Mouse (Mus musculus): ENCODE measurements around the gene Them5. TPM values are rescaled to one million over a fixed set of nuclear protein-coding genes. Genes with fewer than 3 reads are reported as not detected.

The Them5 gene
- total and polyA plus RNA-seq, 3 experiments: 0.11 TPM; not detected in 2

DNA sequence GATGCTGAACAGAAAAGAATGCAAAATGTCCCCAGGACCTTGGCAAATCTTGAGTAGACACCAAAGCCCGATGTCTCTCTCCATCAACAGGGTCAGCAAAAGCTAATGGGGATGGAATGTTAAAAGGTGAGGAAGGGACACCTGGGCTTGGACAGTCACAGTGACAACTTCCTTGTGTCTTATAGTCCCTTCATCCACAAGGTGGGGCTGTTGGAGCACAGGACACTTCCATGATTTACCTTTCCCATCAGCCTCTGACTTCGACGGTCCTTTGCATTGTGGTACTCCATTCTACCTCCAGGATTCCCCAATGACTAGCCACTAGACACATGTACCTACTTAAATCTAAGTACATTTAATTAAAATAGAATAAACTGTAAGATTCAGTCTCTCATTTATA is 13.2 kb upstream of the Them5 start:
- ATAC-seq (ENCODE audit: extremely low read depth, insufficient number of reproducible peaks, low FRiP score, poor library complexity, severe bottlenecking) (no peak), DNase-seq (ENCODE audit: low spot score) (no peak)
- no peak overlapping the region for H3K4me3 ChIP-seq (ENCODE audit: low read depth, low read length)

DNA sequence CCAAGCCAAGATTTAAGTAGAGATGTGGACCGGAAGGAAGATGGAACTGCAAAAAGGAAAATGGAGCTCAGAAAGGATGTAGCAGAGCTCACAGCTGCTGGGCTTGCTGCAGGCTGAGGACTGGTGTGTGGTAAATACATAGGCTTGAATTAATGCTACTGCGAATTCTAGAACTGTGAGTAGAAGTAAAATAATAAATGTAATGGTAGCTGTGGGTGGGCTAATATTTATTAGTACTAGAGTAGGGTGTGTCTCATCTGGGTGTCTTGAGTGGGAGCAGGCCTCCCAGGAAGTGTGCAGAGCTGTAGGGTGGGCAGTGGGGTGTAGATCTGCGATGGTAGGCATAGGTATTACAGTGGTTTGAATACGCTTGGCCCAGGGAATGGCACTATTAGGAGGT is 7.5 kb upstream of the Them5 start:
- Histone ChIP-seq H3K36me3 (replicated peaks) (no peaks in the 10 kb centered on the region), H3K4me1 (ENCODE audit: insufficient read depth, low read depth, low read length) (peaks cover 2% of the 10 kb centered on the region; the same call in 1 of the 2 replicates), H3K9me3 (replicated peaks) (no peaks in the 10 kb centered on the region), H3K27me3 (ENCODE audit: insufficient read depth, low read length) (peaks cover 14% of the 10 kb centered on the region), H3K4me3 (ENCODE audit: low read depth, low read length) (no peak overlapping the region)
- TF ChIP-seq GATA2 (IDR thresholded peaks at IDR 0.05; ENCODE audit: borderline replicate concordance, low read depth, low read length) (no peak), GATA1 (IDR thresholded peaks at IDR 0.05; ENCODE audit: borderline replicate concordance, low read length) (no peak), TAL1 (conservative IDR thresholded peaks at IDR 0.05; ENCODE audit: low read depth, low read length) (no peak), CTCF (IDR thresholded peaks at IDR 0.05; ENCODE audit: low read depth, low read length) (no peak), POLR2AphosphoS5 (IDR thresholded peaks at IDR 0.05; ENCODE audit: insufficient replicate concordance, low read depth, low read length) (no peak)
- no peak for DNase-seq (ENCODE audit: low spot score)
- ATAC-seq (ENCODE audit: extremely low read depth, insufficient number of reproducible peaks, low FRiP score, poor library complexity, severe bottlenecking): peak; percentile 86

More for the DNA sequence above, 13.2 kb upstream of the Them5 start:
- Histone ChIP-seq H3K4me1 (ENCODE audit: insufficient read depth, low read depth, low read length) (no peaks in the 10 kb centered on the region), H3K36me3 (replicated peaks) (peaks cover 2% of the 10 kb centered on the region), H3K9me3 (replicated peaks) (no peaks in the 10 kb centered on the region), H3K27me3 (ENCODE audit: insufficient read depth, low read length) (no peaks in the 10 kb centered on the region)
- no peak for TF ChIP-seq TAL1 (conservative IDR thresholded peaks at IDR 0.05; ENCODE audit: low read depth, low read length)
- TF ChIP-seq POLR2AphosphoS5 (IDR thresholded peaks at IDR 0.05; ENCODE audit: insufficient replicate concordance, low read depth, low read length): no peak
- no peak for TF ChIP-seq GATA2 (IDR thresholded peaks at IDR 0.05; ENCODE audit: borderline replicate concordance, low read depth, low read length)
- no peak for TF ChIP-seq GATA1 (IDR thresholded peaks at IDR 0.05; ENCODE audit: borderline replicate concordance, low read length)
- no peak for TF ChIP-seq CTCF (IDR thresholded peaks at IDR 0.05; ENCODE audit: low read depth, low read length)

DNA sequence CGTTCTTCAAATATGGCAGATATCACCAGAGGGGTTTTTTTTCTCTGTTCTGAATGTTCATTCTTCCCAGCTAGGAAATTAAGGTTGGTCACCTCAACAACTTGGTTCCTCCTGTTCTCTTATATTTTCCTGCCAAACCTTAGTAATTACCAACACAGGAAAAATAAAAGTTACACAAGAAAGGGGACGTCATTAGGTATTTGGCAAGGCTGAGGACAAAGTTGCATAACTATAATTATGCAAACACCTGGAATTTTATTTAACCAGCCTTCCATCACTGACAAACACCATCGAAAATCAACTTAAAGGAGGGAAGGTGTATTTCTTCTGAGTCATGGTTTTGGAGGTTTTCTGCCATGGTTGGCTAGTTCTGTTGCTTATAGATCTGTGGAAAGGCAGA is 3.4 kb upstream of the Them5 start:
- no peak for ATAC-seq (ENCODE audit: extremely low read depth, insufficient number of reproducible peaks, low FRiP score, poor library complexity, severe bottlenecking)
- H3K9me3 ChIP-seq (replicated peaks): no peaks in the 10 kb centered on the region
- no peaks in the 10 kb centered on the region for H3K36me3 ChIP-seq (replicated peaks)
- TF ChIP-seq POLR2AphosphoS5 (IDR thresholded peaks at IDR 0.05; ENCODE audit: insufficient replicate concordance, low read depth, low read length) (no peak), TAL1 (conservative IDR thresholded peaks at IDR 0.05; ENCODE audit: low read depth, low read length) (no peak), GATA1 (IDR thresholded peaks at IDR 0.05; ENCODE audit: borderline replicate concordance, low read length) (no peak), CTCF (IDR thresholded peaks at IDR 0.05; ENCODE audit: low read depth, low read length) (no peak), GATA2 (IDR thresholded peaks at IDR 0.05; ENCODE audit: borderline replicate concordance, low read depth, low read length) (no peak)
- H3K4me3 ChIP-seq (ENCODE audit: low read depth, low read length): no peak overlapping the region
- H3K27me3 ChIP-seq (ENCODE audit: insufficient read depth, low read length): peaks cover 28% of the 10 kb centered on the region
- no peak for DNase-seq (ENCODE audit: low spot score)
- peaks cover 2% of the 10 kb centered on the region; the same call in 1 of the 2 replicates for H3K4me1 ChIP-seq (ENCODE audit: insufficient read depth, low read depth, low read length)

DNA sequence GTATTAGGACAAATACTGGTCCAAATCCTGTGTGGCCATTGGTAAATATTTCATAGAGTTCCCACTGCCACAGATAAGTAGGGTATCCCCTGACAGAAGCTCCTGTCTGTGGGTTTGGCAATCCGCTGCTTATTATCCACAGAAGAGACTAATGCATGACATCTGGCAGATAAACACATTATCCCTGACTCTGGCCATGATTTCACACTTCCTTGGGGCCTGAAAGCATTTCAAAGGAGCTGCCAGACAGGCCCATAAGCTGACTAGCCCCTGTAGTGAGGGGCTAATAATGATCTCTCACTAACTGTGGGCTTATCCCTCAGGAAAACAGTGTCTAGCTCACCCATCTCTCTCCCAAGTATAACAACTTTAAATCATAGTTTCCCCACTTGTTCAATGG is 653 bp downstream of the Them5 start:
- ATAC-seq (ENCODE audit: extremely low read depth, insufficient number of reproducible peaks, low FRiP score, poor library complexity, severe bottlenecking) (no peak), DNase-seq (ENCODE audit: low spot score) (no peak)
- Histone ChIP-seq H3K4me1 (ENCODE audit: insufficient read depth, low read depth, low read length) (no peaks in the 10 kb centered on the region), H3K27me3 (ENCODE audit: insufficient read depth, low read length) (peaks cover 24% of the 10 kb centered on the region), H3K36me3 (replicated peaks) (no peaks in the 10 kb centered on the region), H3K9me3 (replicated peaks) (no peaks in the 10 kb centered on the region), H3K4me3 (ENCODE audit: low read depth, low read length) (no peak overlapping the region)
- TF ChIP-seq CTCF (IDR thresholded peaks at IDR 0.05; ENCODE audit: low read depth, low read length): no peak
- no peak for TF ChIP-seq TAL1 (conservative IDR thresholded peaks at IDR 0.05; ENCODE audit: low read depth, low read length)
- no peak for TF ChIP-seq GATA2 (IDR thresholded peaks at IDR 0.05; ENCODE audit: borderline replicate concordance, low read depth, low read length)
- no peak for TF ChIP-seq GATA1 (IDR thresholded peaks at IDR 0.05; ENCODE audit: borderline replicate concordance, low read length)
- TF ChIP-seq POLR2AphosphoS5 (IDR thresholded peaks at IDR 0.05; ENCODE audit: insufficient replicate concordance, low read depth, low read length): no peak

DNA sequence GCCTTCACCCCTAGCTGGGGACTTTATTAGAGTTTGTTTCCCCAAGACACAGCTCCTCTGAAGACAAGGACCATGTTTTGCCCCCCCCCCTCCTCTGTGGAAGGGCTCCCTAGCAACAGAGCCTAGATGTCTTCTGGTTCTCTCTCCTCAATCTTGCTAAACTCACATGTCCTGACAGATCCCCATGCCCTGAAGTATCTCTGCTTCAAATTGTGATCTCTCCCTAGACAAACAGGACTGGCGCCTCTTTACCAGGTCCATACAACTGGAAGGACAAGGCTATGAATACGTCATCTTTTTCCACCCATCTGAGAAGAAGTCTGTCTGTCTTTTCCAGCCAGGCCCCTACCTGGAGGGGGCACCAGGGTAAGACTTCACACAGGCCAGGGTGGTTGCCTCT is 2.3 kb downstream of the Them5 start:
- Histone ChIP-seq H3K4me1 (ENCODE audit: insufficient read depth, low read depth, low read length) (no peaks in the 10 kb centered on the region), H3K9me3 (replicated peaks) (no peaks in the 10 kb centered on the region), H3K36me3 (replicated peaks) (no peaks in the 10 kb centered on the region), H3K27me3 (ENCODE audit: insufficient read depth, low read length) (peaks cover 14% of the 10 kb centered on the region), H3K4me3 (ENCODE audit: low read depth, low read length) (no peak overlapping the region)
- no peak for TF ChIP-seq GATA1 (IDR thresholded peaks at IDR 0.05; ENCODE audit: borderline replicate concordance, low read length)
- TF ChIP-seq POLR2AphosphoS5 (IDR thresholded peaks at IDR 0.05; ENCODE audit: insufficient replicate concordance, low read depth, low read length): no peak
- no peak for TF ChIP-seq TAL1 (conservative IDR thresholded peaks at IDR 0.05; ENCODE audit: low read depth, low read length)
- TF ChIP-seq GATA2 (IDR thresholded peaks at IDR 0.05; ENCODE audit: borderline replicate concordance, low read depth, low read length): no peak
- TF ChIP-seq CTCF (IDR thresholded peaks at IDR 0.05; ENCODE audit: low read depth, low read length): no peak
- ATAC-seq (ENCODE audit: extremely low read depth, insufficient number of reproducible peaks, low FRiP score, poor library complexity, severe bottlenecking): no peak
- no peak for DNase-seq (ENCODE audit: low spot score)

DNA sequence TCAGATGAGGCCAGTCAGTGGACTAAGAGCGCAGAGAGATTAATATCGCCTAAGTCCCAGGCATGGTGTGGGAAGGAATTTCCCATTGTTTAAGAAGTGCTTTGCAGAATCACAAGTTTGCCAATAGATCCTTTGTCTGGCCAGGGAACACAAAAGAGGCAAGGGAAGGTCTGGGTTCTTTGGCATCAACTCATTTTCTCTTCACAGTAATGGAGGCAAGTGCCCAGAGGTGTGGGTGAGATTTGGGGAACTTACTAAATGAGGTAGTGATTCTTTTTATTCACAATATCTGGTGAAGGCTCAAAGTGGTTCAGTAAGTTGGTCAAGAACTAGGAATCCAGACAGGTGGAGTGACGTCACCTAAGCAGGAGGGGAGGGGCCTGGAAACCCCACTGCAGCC is 3.0 kb downstream of the Them5 start:
- no peak for TF ChIP-seq CTCF (IDR thresholded peaks at IDR 0.05; ENCODE audit: low read depth, low read length)
- TF ChIP-seq GATA1 (IDR thresholded peaks at IDR 0.05; ENCODE audit: borderline replicate concordance, low read length): no peak
- TF ChIP-seq GATA2 (IDR thresholded peaks at IDR 0.05; ENCODE audit: borderline replicate concordance, low read depth, low read length): no peak
- TF ChIP-seq POLR2AphosphoS5 (IDR thresholded peaks at IDR 0.05; ENCODE audit: insufficient replicate concordance, low read depth, low read length): no peak
- TF ChIP-seq TAL1 (conservative IDR thresholded peaks at IDR 0.05; ENCODE audit: low read depth, low read length): no peak
- ATAC-seq (ENCODE audit: extremely low read depth, insufficient number of reproducible peaks, low FRiP score, poor library complexity, severe bottlenecking) (no peak), DNase-seq (ENCODE audit: low spot score) (no peak)
- Histone ChIP-seq H3K4me3 (ENCODE audit: low read depth, low read length) (no peak overlapping the region), H3K9me3 (replicated peaks) (no peaks in the 10 kb centered on the region), H3K4me1 (ENCODE audit: insufficient read depth, low read depth, low read length) (no peaks in the 10 kb centered on the region), H3K36me3 (replicated peaks) (no peaks in the 10 kb centered on the region), H3K27me3 (ENCODE audit: insufficient read depth, low read length) (peaks cover 14% of the 10 kb centered on the region)
